Mouse (Mus musculus) myocyte (in vitro differentiated cells): ENCODE data around the gene Traf2.
"Not testable (repeated sequence)": the region's sequence is repeated elsewhere in the genome, so short reads cannot be mapped to it uniquely, and the experiment has no call there.

Experiments used
- CEBPB ChIP-seq: IDR thresholded peaks from 2 replicates; pipeline ENCODE4 v1.6.1; 2011; ENCODE audit warnings: mild to moderate bottlenecking, moderate library complexity; ENCODE audit not compliant: poor library complexity, insufficient read depth, severe bottlenecking
- POLR2A ChIP-seq: IDR thresholded peaks from one replicate; pipeline ENCODE4 v1.6.1; 2011; ENCODE audit warnings: low read depth, mild to moderate bottlenecking, control low read depth, moderate library complexity; ENCODE audit not compliant: insufficient read length
- POLR2AphosphoS2 ChIP-seq: IDR thresholded peaks from one replicate; pipeline ENCODE4 v1.6.1; 2011; ENCODE audit warnings: low read depth, control low read depth; ENCODE audit not compliant: insufficient read length
- REST ChIP-seq: IDR thresholded peaks from one replicate; pipeline ENCODE4 v1.6.1; 2011; ENCODE audit warnings: mild to moderate bottlenecking, control low read depth, moderate library complexity; ENCODE audit not compliant: insufficient read depth, insufficient read length
- TCF12 ChIP-seq: IDR thresholded peaks from one replicate; pipeline ENCODE4 v1.6.1; 2011; ENCODE audit warnings: mild to moderate bottlenecking, control low read depth; ENCODE audit not compliant: poor library complexity, insufficient read depth, severe bottlenecking

GRCm38 (mm10) chr2:25555479-25555878, 8.7 kb upstream of the Traf2 start:
- TF ChIP-seq POLR2AphosphoS2, POLR2A, CEBPB, TCF12, REST: not testable (repeated sequence)
